Mouse (Mus musculus) megakaryocyte, adult 5-6 weeks (primary cell): ENCODE data around the gene Atp5mpl. TPM values are rescaled to one million over a fixed set of nuclear protein-coding genes. Genes with fewer than 3 reads are reported as not detected.

ENCODE experiments used
- ATAC-seq: 2 replicates; pipeline ENCODE4 v1.8.0; 2016; ENCODE audit warnings: mild to moderate bottlenecking, inconsistent platforms; ENCODE audit not compliant: poor library complexity, severe bottlenecking
- total RNA-seq, 2 experiments: library from RNA; stranded (forward) in 1 of 2; stranded (reverse) in 1 of 2; fragments of 153-499, 151-499 nt in 1 of 2; fragments of 221-1000, 200-1000 nt in 1 of 2; gene quantifications; 2 replicates each; pipeline versions ENCODE4 v1.2.3 to v1.2.4; 2015 to 2017

The Atp5mpl gene
- total RNA-seq, 2 experiments from 2014 or later: 371 to 630 TPM

GRCm38 (mm10) chr12:111951701-111952100 is 15.1 kb downstream of the Atp5mpl start:
- ATAC-seq: no peak

- no peak for ATAC-seq
These were observed 16.3 kb downstream of the Atp5mpl start for GRCm38 (mm10) chr12:111950486-111950885.

GRCm38 (mm10) chr12:111946716-111947115 is 20.1 kb downstream of the Atp5mpl start:
- ATAC-seq: peak; percentile 68

GRCm38 (mm10) chr12:111945765-111946655 is 20.8 kb downstream of the Atp5mpl start:
- peak; percentile 47 for ATAC-seq

GRCm38 (mm10) chr12:111945115-111945514 is 21.7 kb downstream of the Atp5mpl start:
- no peak for ATAC-seq

- peak; percentile 55 for ATAC-seq
These were observed 22.5 kb downstream of the Atp5mpl start for GRCm38 (mm10) chr12:111944065-111944987.

- ATAC-seq: peak; percentile 11; the same call in 1 of the 2 replicates
These were observed 23.2 kb downstream of the Atp5mpl start for GRCm38 (mm10) chr12:111943421-111944064.

- ATAC-seq: no peak
These were observed 28.1 kb downstream of the Atp5mpl start for GRCm38 (mm10) chr12:111938623-111939177.

- ATAC-seq: no peak
These were observed 29.8 kb downstream of the Atp5mpl start for GRCm38 (mm10) chr12:111936706-111937550.

- ATAC-seq: no peak
These were observed 32.8 kb downstream of the Atp5mpl start for GRCm38 (mm10) chr12:111933971-111934370.

GRCm38 (mm10) chr12:111933032-111933704 is 33.6 kb downstream of the Atp5mpl start:
- peak; percentile 91 for ATAC-seq

GRCm38 (mm10) chr12:111932513-111932912 is 34.3 kb downstream of the Atp5mpl start:
- ATAC-seq: no peak

GRCm38 (mm10) chr12:111931411-111932025 is 35.3 kb downstream of the Atp5mpl start:
- no peak for ATAC-seq

- no peak for ATAC-seq
These were observed 38.3 kb downstream of the Atp5mpl start for GRCm38 (mm10) chr12:111928411-111928966.

GRCm38 (mm10) chr12:111927338-111927737 is 39.4 kb downstream of the Atp5mpl start:
- no peak for ATAC-seq

GRCm38 (mm10) chr12:111923117-111923516 is 43.7 kb downstream of the Atp5mpl start:
- ATAC-seq: no peak

- ATAC-seq: no peak
These were observed 46.7 kb downstream of the Atp5mpl start for GRCm38 (mm10) chr12:111920046-111920445.

- ATAC-seq: no peak
These were observed 50.1 kb downstream of the Atp5mpl start for GRCm38 (mm10) chr12:111916514-111917217.
